Mouse (Mus musculus): ENCODE data around the gene Cat. TPM values are rescaled to one million over a fixed set of nuclear protein-coding genes. Genes with fewer than 3 reads are reported as not detected.

The Cat gene
- polyA plus RNA-seq, 1 experiment from 2014 or later: 81.4 TPM

- Histone ChIP-seq H3K36me3 (no peaks in the 10 kb centered on the region), H3K27me3 (no peaks in the 10 kb centered on the region), H3K27ac (no peak overlapping the region), H3K9ac (replicated peaks) (no peak overlapping the region), H3K9me3 (no peaks in the 10 kb centered on the region), H3K4me2 (replicated peaks) (no peak overlapping the region), H3K4me1 (replicated peaks) (no peaks in the 10 kb centered on the region), H3K4me3 (replicated peaks) (no peak overlapping the region)
- WGBS: 48% methylated on average over 1 of the region's 1 CpGs
- no peak for ATAC-seq
Observed at GRCm38 (mm10) chr2:103430712-103431111, 54.2 kb downstream of the Cat start.

- Histone ChIP-seq H3K4me3 (replicated peaks) (no peak overlapping the region), H3K36me3 (no peaks in the 10 kb centered on the region), H3K4me1 (replicated peaks) (peaks cover 11% of the 10 kb centered on the region), H3K9ac (replicated peaks) (no peak overlapping the region), H3K4me2 (replicated peaks) (no peak overlapping the region), H3K9me3 (no peaks in the 10 kb centered on the region), H3K27ac (no peak overlapping the region), H3K27me3 (no peaks in the 10 kb centered on the region)
- WGBS: 90% methylated on average over 3 of the region's 3 CpGs
- ATAC-seq: no peak
Observed at GRCm38 (mm10) chr2:103428356-103428755, 56.6 kb downstream of the Cat start.

GRCm38 (mm10) chr2:103425456-103426063 lies 59.4 kb downstream of the Cat start:
- WGBS: 88% methylated on average over 11 of the region's 11 CpGs
- no peak overlapping the region for H3K9ac ChIP-seq (replicated peaks)
- no peak for ATAC-seq
- H3K4me1 ChIP-seq (replicated peaks): peaks cover 19% of the 10 kb centered on the region
- H3K36me3 ChIP-seq: no peaks in the 10 kb centered on the region
- H3K27ac ChIP-seq: no peak overlapping the region
- no peaks in the 10 kb centered on the region for H3K9me3 ChIP-seq
- H3K27me3 ChIP-seq: no peaks in the 10 kb centered on the region
- no peak overlapping the region for H3K4me3 ChIP-seq (replicated peaks)
- no peak overlapping the region for H3K4me2 ChIP-seq (replicated peaks)

GRCm38 (mm10) chr2:103424349-103425026 lies 60.5 kb downstream of the Cat start:
- peak; percentile 77 for ATAC-seq
- peak overlapping the region; percentile 35 for H3K4me2 ChIP-seq (replicated peaks)
- peaks cover 19% of the 10 kb centered on the region for H3K4me1 ChIP-seq (replicated peaks)
- no peaks in the 10 kb centered on the region for H3K9me3 ChIP-seq
- H3K27ac ChIP-seq: no peak overlapping the region
- no peaks in the 10 kb centered on the region for H3K27me3 ChIP-seq
- H3K36me3 ChIP-seq: no peaks in the 10 kb centered on the region
- no peak overlapping the region for H3K4me3 ChIP-seq (replicated peaks)
- H3K9ac ChIP-seq (replicated peaks): no peak overlapping the region; the same call in 1 of the 2 replicates
- WGBS: 13% methylated on average over 12 of the region's 12 CpGs

- Histone ChIP-seq H3K4me1 (replicated peaks) (peaks cover 19% of the 10 kb centered on the region), H3K9ac (replicated peaks) (no peak overlapping the region; the same call in 1 of the 2 replicates), H3K9me3 (no peaks in the 10 kb centered on the region), H3K36me3 (no peaks in the 10 kb centered on the region), H3K27me3 (no peaks in the 10 kb centered on the region), H3K4me3 (replicated peaks) (no peak overlapping the region), H3K27ac (no peak overlapping the region), H3K4me2 (replicated peaks) (peak overlapping the region; percentile 35)
- ATAC-seq: 0 out of 2 replicates have a peak, but pooled peaks have one; percentile 4
- WGBS: 35% methylated on average over 12 of the region's 12 CpGs
Observed at GRCm38 (mm10) chr2:103423884-103424283, 61.1 kb downstream of the Cat start.

GRCm38 (mm10) chr2:103420650-103421507 lies 64.1 kb downstream of the Cat start:
- peak; percentile 53 for ATAC-seq
- WGBS: 73% methylated on average over 15 of the region's 15 CpGs

GRCm38 (mm10) chr2:103415774-103416173 lies 69.2 kb downstream of the Cat start:
- H3K36me3 ChIP-seq: no peaks in the 10 kb centered on the region
- H3K4me1 ChIP-seq (replicated peaks): 0 out of 2 replicates have a peak, but pooled peaks cover 2% of the 10 kb centered on the region
- no peak overlapping the region for H3K27ac ChIP-seq
- ATAC-seq: no peak
- no peak overlapping the region for H3K9ac ChIP-seq (replicated peaks)
- no peaks in the 10 kb centered on the region for H3K27me3 ChIP-seq
- 95% methylated on average over 3 of the region's 3 CpGs for WGBS
- H3K4me2 ChIP-seq (replicated peaks): no peak overlapping the region
- no peaks in the 10 kb centered on the region for H3K9me3 ChIP-seq
- no peak overlapping the region for H3K4me3 ChIP-seq (replicated peaks)

More at GRCm38 (mm10) chr2:103420650-103421507, 64.1 kb downstream of the Cat start:
- Histone ChIP-seq H3K9me3 (no peaks in the 10 kb centered on the region), H3K4me2 (replicated peaks) (no peak overlapping the region), H3K9ac (replicated peaks) (no peak overlapping the region), H3K4me1 (replicated peaks) (peaks cover 19% of the 10 kb centered on the region), H3K27ac (0 out of 2 replicates have a peak overlapping the region, but pooled peaks have one; percentile 6), H3K36me3 (no peaks in the 10 kb centered on the region), H3K27me3 (no peaks in the 10 kb centered on the region), H3K4me3 (replicated peaks) (no peak overlapping the region)

GRCm38 (mm10) chr2:103413381-103413780 lies 71.6 kb downstream of the Cat start:
- no peak overlapping the region for H3K9ac ChIP-seq (replicated peaks)
- no peaks in the 10 kb centered on the region for H3K27me3 ChIP-seq
- no peak overlapping the region for H3K4me2 ChIP-seq (replicated peaks)
- no peak overlapping the region for H3K4me3 ChIP-seq (replicated peaks)
- no peaks in the 10 kb centered on the region for H3K36me3 ChIP-seq
- ATAC-seq: no peak
- no peak overlapping the region for H3K27ac ChIP-seq
- 90% methylated on average over 5 of the region's 5 CpGs for WGBS
- no peaks in the 10 kb centered on the region for H3K4me1 ChIP-seq (replicated peaks)
- H3K9me3 ChIP-seq: no peaks in the 10 kb centered on the region

- H3K4me1 ChIP-seq (replicated peaks): no peaks in the 10 kb centered on the region
- no peak overlapping the region for H3K4me3 ChIP-seq (replicated peaks)
- no peaks in the 10 kb centered on the region for H3K27me3 ChIP-seq
- no peak overlapping the region for H3K4me2 ChIP-seq (replicated peaks)
- H3K9ac ChIP-seq (replicated peaks): no peak overlapping the region
- WGBS: 97% methylated on average over 3 of the region's 3 CpGs
- H3K9me3 ChIP-seq: no peaks in the 10 kb centered on the region
- no peaks in the 10 kb centered on the region for H3K36me3 ChIP-seq
- ATAC-seq: peak; percentile 62; the same call in 1 of the 2 replicates
- H3K27ac ChIP-seq: no peak overlapping the region
Observed at GRCm38 (mm10) chr2:103411816-103412215, 73.1 kb downstream of the Cat start.

GRCm38 (mm10) chr2:103411348-103411747 lies 73.6 kb downstream of the Cat start, which contains the start of gene Elf5:
Gene Elf5, plus strand, starts transcription at chr2:103411688.
- H3K4me2 ChIP-seq (replicated peaks): no peak within 1 kb of the TSS
- no peak within 1 kb of the TSS for H3K27ac ChIP-seq
- H3K9me3 ChIP-seq: no peaks in the 10 kb centered on the region
- H3K4me1 ChIP-seq (replicated peaks): no peaks in the 10 kb centered on the region
- H3K36me3 ChIP-seq: no peaks in the 10 kb centered on the region
- H3K27me3 ChIP-seq: no peaks in the 10 kb centered on the region
- H3K4me3 ChIP-seq (replicated peaks): no peak within 1 kb of the TSS
- whole genome bisulfite sequencing: 86% methylated on average over 6 of the region's 6 CpGs
- H3K9ac ChIP-seq (replicated peaks): no peak within 1 kb of the TSS
- ATAC-seq: no peak

GRCm38 (mm10) chr2:103406239-103406638 lies 78.7 kb downstream of the Cat start:
- H3K27ac ChIP-seq: no peak overlapping the region
- ATAC-seq: no peak
- WGBS: 87% methylated on average over 3 of the region's 3 CpGs
- no peak overlapping the region for H3K9ac ChIP-seq (replicated peaks)
- no peaks in the 10 kb centered on the region for H3K36me3 ChIP-seq
- H3K4me3 ChIP-seq (replicated peaks): no peak overlapping the region
- no peaks in the 10 kb centered on the region for H3K9me3 ChIP-seq
- H3K4me2 ChIP-seq (replicated peaks): no peak overlapping the region
- H3K4me1 ChIP-seq (replicated peaks): no peaks in the 10 kb centered on the region
- no peaks in the 10 kb centered on the region for H3K27me3 ChIP-seq
